Mouse (Mus musculus): ENCODE results near the gene Gm21974. TPM values are rescaled to one million over a fixed set of nuclear protein-coding genes. Genes with fewer than 3 reads are reported as not detected.
A peak's percentile ranks its signal among the peaks of the same experiment; 100 is the strongest.
"Not testable (repeated sequence)": the region's sequence is repeated elsewhere in the genome, so short reads cannot be mapped to it uniquely, and the experiment has no call there.

Gm21974 gene
- not detected in 2 replicates for polyA plus RNA-seq (2016; fragmentation: Nextera tagmentation; extraction: Ambion mirVana)

- Histone ChIP-seq H3K36me3 (peaks cover 30% of the 10 kb centered on the region), H3K9me3 (no peaks in the 10 kb centered on the region), H3K4me1 (replicated peaks) (peaks cover 21% of the 10 kb centered on the region), H3K27me3 (ENCODE audit: insufficient read depth, poor library complexity, severe bottlenecking) (no peaks in the 10 kb centered on the region), H3K27ac (peak within 1 kb of the TSS; percentile 66), H3K4me3 (peak within 1 kb of the TSS; percentile 59)
- under 1% methylated on average over 26 of the region's 26 CpGs for WGBS
- DNase-seq (ENCODE audit: low spot score) = peak; percentile 91
These were observed at the start of gene Gm21974, which contains the start of gene Vkorc1 for GRCm38 (mm10) chr7:127895442-127895841. Gene Gm21974, minus strand, starts transcription at chr7:127895454. Gene Vkorc1, minus strand, starts transcription at chr7:127895617.

- Histone ChIP-seq H3K27ac (no peak overlapping the region; the same call in 1 of the 2 replicates), H3K9me3 (no peaks in the 10 kb centered on the region), H3K36me3 (no peaks in the 10 kb centered on the region), H3K4me1 (replicated peaks) (peaks cover 5% of the 10 kb centered on the region), H3K4me3 (peak overlapping the region; percentile 32), H3K27me3 (ENCODE audit: insufficient read depth, poor library complexity, severe bottlenecking) (peaks cover 44% of the 10 kb centered on the region)
- DNase-seq (ENCODE audit: low spot score) = peak; percentile 26
- WGBS = 10% methylated on average over 23 of the region's 23 CpGs
These were observed 49.4 kb upstream of the Gm21974 start for GRCm38 (mm10) chr7:127944614-127945013.

DNA sequence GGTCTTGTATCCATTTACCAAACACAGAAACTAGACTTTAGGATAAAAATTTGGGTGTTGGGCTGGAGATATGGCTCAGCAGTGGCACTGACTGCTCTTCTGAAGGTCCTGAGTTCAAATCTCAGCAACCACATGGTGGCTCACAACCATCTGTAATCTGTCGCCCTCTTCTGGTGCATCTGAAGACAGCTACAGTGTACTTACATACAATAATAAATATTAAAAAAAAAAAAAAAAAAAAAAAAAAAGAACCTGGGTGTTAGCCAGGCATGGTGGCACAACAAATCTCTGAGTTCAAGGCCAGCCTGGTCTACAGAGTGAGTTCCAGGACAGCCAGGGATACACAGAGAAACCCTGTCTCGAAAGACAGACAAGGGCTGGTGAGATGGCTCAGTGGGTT is 46.8 kb upstream of the Gm21974 start:
- not testable (repeated sequence) for DNase-seq (ENCODE audit: low spot score); H3K4me3 ChIP-seq; H3K27ac ChIP-seq; H3K36me3 ChIP-seq; H3K9me3 ChIP-seq; H3K4me1 ChIP-seq (replicated peaks)
- 52% methylated on average over 2 of the region's 2 CpGs for WGBS
- peaks cover 41% of the 10 kb centered on the region for H3K27me3 ChIP-seq (ENCODE audit: insufficient read depth, poor library complexity, severe bottlenecking)

GRCm38 (mm10) chr7:127936216-127936884 is 41.1 kb upstream of the Gm21974 start:
- Histone ChIP-seq H3K4me3 (peak overlapping the region; percentile 78), H3K9me3 (no peaks in the 10 kb centered on the region), H3K4me1 (replicated peaks) (peaks cover 48% of the 10 kb centered on the region), H3K27ac (peak overlapping the region; percentile 92; the same call in 1 of the 2 replicates), H3K27me3 (ENCODE audit: insufficient read depth, poor library complexity, severe bottlenecking) (peaks cover 6% of the 10 kb centered on the region; the same call in 1 of the 2 replicates), H3K36me3 (no peaks in the 10 kb centered on the region)
- WGBS = 55% methylated on average over 18 of the region's 18 CpGs
- peak; percentile 23 for DNase-seq (ENCODE audit: low spot score)

DNA sequence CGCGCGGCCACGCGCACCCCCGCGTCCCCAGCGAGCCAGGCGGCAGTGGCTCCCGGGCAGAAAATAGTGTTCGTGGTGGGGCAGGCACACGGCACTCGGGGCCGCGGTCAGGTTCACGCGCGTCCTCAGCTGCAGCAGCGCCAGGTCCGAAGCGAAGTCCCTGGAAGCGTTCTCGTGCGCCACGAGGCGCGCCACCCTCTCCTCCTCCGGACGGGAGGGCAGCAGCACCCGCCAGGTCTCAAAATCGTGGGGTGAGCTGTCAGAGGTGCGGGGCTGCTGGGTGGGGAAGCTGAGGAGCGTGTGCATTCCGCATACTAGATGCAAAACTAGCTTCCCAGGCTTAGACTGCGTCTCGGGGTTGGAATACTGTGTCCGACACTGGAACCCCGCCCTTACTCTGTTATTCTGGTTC is 40.5 kb upstream of the Gm21974 start:
- peaks cover 10% of the 10 kb centered on the region for H3K27me3 ChIP-seq (ENCODE audit: insufficient read depth, poor library complexity, severe bottlenecking)
- H3K27ac ChIP-seq = peak overlapping the region; percentile 92
- H3K4me1 ChIP-seq (replicated peaks) = peaks cover 52% of the 10 kb centered on the region
- DNase-seq (ENCODE audit: low spot score) = no peak
- no peaks in the 10 kb centered on the region for H3K36me3 ChIP-seq
- WGBS = under 1% methylated on average over 38 of the region's 38 CpGs
- H3K4me3 ChIP-seq = peak overlapping the region; percentile 78
- no peaks in the 10 kb centered on the region for H3K9me3 ChIP-seq

DNA sequence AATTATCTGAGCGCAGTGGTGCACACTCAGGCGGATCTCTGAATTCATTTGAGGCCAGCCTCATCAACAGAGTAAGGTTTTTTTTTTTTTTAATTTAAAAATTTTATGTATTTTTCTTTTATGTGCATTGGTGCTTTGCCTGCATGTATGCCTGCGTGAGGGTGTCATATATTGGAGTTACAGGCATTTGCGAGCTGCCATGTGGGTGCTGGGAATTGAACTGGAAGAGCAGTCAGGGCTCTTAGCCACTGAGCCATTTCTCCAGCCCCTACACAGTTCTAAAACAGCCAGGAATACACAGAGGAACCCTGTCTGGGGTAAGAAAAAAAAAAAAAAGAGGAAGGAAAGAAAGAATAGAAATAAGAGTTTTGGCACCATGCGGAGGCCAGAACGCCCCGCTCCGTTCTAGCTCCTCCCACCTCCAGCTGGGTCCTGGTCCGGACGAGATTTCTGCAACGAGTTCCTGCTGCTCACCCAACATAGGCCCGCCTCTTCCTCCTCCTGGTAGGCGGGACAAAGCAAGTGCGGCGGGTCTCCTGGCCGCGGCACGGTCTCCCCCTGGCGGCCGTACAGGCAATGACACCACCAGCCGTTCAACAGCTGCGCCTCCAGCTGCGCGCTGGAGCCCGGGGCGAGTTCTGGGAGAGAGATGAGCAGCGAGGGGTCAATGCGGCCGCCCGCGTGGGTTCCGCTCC is 39.9 kb upstream of the Gm21974 start:
- Histone ChIP-seq H3K27me3 (ENCODE audit: insufficient read depth, poor library complexity, severe bottlenecking) (peaks cover 16% of the 10 kb centered on the region), H3K4me1 (replicated peaks) (peaks cover 54% of the 10 kb centered on the region), H3K27ac (peak overlapping the region; percentile 92)

GRCm38 (mm10) chr7:127934075-127934474 is 38.8 kb upstream of the Gm21974 start:
- peaks cover 64% of the 10 kb centered on the region for H3K4me1 ChIP-seq (replicated peaks)
- H3K36me3 ChIP-seq = no peaks in the 10 kb centered on the region
- no peak for DNase-seq (ENCODE audit: low spot score)
- H3K9me3 ChIP-seq = no peaks in the 10 kb centered on the region
- no peak overlapping the region for H3K4me3 ChIP-seq
- peaks cover 27% of the 10 kb centered on the region for H3K27me3 ChIP-seq (ENCODE audit: insufficient read depth, poor library complexity, severe bottlenecking)
- peak overlapping the region; percentile 92 for H3K27ac ChIP-seq
- 88% methylated on average over 5 of the region's 5 CpGs for WGBS

More for the DNA sequence above, 39.9 kb upstream of the Gm21974 start:
- no peaks in the 10 kb centered on the region for H3K9me3 ChIP-seq
- H3K36me3 ChIP-seq = no peaks in the 10 kb centered on the region
- peak; percentile 95 for DNase-seq (ENCODE audit: low spot score)
- H3K4me3 ChIP-seq = peak overlapping the region; percentile 78
- 7% methylated on average over 32 of the region's 32 CpGs for WGBS

DNA sequence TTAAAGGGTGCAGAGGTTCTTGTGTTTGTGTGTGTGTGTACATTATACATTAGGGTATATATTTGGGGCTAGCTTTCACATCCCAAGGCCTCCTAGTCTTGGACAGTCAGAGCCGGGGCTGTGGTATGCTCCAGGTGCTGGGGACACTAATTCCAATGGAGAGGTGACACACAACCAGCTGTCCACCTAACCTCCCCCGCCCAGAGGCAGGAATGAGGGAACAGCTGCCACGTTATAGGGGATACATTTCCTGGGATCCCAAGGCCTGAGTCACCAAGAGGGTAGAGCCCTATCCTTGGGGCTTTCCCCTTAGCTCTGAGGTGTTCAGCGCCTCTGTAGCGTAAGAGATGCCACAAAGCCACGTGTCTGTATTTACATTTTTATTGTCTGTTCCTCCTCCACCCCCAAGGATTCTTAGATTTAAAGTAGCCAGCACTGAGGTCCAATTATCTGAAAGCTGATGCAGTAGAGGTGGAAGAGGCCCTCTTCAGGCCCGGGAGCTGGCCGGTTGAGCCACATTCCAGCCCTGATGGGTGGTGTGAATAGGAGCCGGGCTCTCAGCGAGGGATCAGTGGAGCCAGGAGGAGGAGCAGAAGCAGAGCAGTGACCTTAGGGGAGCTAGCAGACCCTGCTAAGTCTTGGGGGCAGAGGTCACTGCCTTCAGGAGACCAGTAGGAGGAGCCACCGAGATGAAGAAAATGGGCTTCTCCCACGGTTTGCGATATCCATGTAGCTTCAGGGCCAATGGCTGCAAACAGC is 37.2 kb upstream of the Gm21974 start:
- H3K27ac ChIP-seq = peak overlapping the region; percentile 70

GRCm38 (mm10) chr7:127931351-127932135 is 36.3 kb upstream of the Gm21974 start:
- Histone ChIP-seq H3K36me3 (peaks cover 11% of the 10 kb centered on the region), H3K4me1 (replicated peaks) (peaks cover 73% of the 10 kb centered on the region), H3K4me3 (0 out of 2 replicates have a peak overlapping the region, but pooled peaks have one; percentile 2), H3K27ac (peak overlapping the region; percentile 70), H3K27me3 (ENCODE audit: insufficient read depth, poor library complexity, severe bottlenecking) (peaks cover 41% of the 10 kb centered on the region), H3K9me3 (no peaks in the 10 kb centered on the region)
- 32% methylated on average over 13 of the region's 13 CpGs for WGBS
- DNase-seq (ENCODE audit: low spot score) = no peak

More for the DNA sequence above, 37.2 kb upstream of the Gm21974 start:
- Histone ChIP-seq H3K4me1 (replicated peaks) (peaks cover 73% of the 10 kb centered on the region), H3K27me3 (ENCODE audit: insufficient read depth, poor library complexity, severe bottlenecking) (peaks cover 42% of the 10 kb centered on the region), H3K36me3 (0 out of 2 replicates have a peak, but pooled peaks cover 2% of the 10 kb centered on the region), H3K9me3 (no peaks in the 10 kb centered on the region), H3K4me3 (peak overlapping the region; percentile 6; the same call in 1 of the 2 replicates)
- DNase-seq (ENCODE audit: low spot score) = peak; percentile 62
- 13% methylated on average over 13 of the region's 13 CpGs for WGBS

- DNase-seq (ENCODE audit: low spot score) = no peak
- no peaks in the 10 kb centered on the region for H3K9me3 ChIP-seq
- no peak overlapping the region for H3K27ac ChIP-seq
- H3K4me1 ChIP-seq (replicated peaks) = peaks cover 64% of the 10 kb centered on the region
- 79% methylated on average over 5 of the region's 5 CpGs for WGBS
- no peak overlapping the region for H3K4me3 ChIP-seq
- peaks cover 36% of the 10 kb centered on the region for H3K27me3 ChIP-seq (ENCODE audit: insufficient read depth, poor library complexity, severe bottlenecking)
- peaks cover 20% of the 10 kb centered on the region for H3K36me3 ChIP-seq
These were observed 35.4 kb upstream of the Gm21974 start for GRCm38 (mm10) chr7:127930636-127931035.

DNA sequence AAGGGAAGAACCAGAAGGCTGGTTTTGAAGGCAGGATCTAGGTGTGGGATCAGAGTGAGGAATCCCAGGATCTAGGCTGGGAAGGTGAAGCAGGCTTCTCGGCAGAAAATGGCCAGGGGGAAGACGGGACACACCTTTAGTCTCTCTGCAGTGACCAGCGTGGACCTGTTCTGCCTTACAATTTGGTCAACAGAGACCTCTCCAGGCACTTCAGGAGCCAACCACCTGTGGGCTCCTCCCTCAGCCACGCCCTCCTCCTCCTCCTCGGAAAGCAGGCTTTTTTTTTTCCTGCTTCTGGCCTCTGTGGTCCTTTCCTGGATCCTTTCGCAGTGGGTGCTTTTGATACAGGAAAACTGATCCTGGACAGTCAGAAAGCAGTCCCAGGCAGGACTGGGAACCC is 34.7 kb upstream of the Gm21974 start, which contains the start of gene Prss8:
Prss8 (minus strand) TSS at position 182 of the 400 bp plus-strand sequence.
- no peaks in the 10 kb centered on the region for H3K9me3 ChIP-seq
- H3K27me3 ChIP-seq (ENCODE audit: insufficient read depth, poor library complexity, severe bottlenecking) = peaks cover 36% of the 10 kb centered on the region
- no peak for DNase-seq (ENCODE audit: low spot score)
- peaks cover 27% of the 10 kb centered on the region for H3K36me3 ChIP-seq
- peak within 1 kb of the TSS; percentile 31 for H3K27ac ChIP-seq
- H3K4me1 ChIP-seq (replicated peaks) = peaks cover 61% of the 10 kb centered on the region
- 12% methylated on average over 6 of the region's 6 CpGs for WGBS
- H3K4me3 ChIP-seq = peak within 1 kb of the TSS; percentile 43

- WGBS = 49% methylated on average over 5 of the region's 5 CpGs
- H3K27ac ChIP-seq = 0 out of 2 replicates have a peak overlapping the region, but pooled peaks have one; percentile 6
- H3K9me3 ChIP-seq = no peaks in the 10 kb centered on the region
- H3K36me3 ChIP-seq = peaks cover 39% of the 10 kb centered on the region
- peak overlapping the region; percentile 43; the same call in 1 of the 2 replicates for H3K4me3 ChIP-seq
- peaks cover 47% of the 10 kb centered on the region for H3K4me1 ChIP-seq (replicated peaks)
- DNase-seq (ENCODE audit: low spot score) = no peak
- peaks cover 36% of the 10 kb centered on the region for H3K27me3 ChIP-seq (ENCODE audit: insufficient read depth, poor library complexity, severe bottlenecking)
These were observed 33.3 kb upstream of the Gm21974 start for GRCm38 (mm10) chr7:127928596-127928995.

All from hindbrain, embryonic 10.5 days (tissue).